Mouse (Mus musculus): ENCODE measurements at regions not wholly inside any gene's neighbourhood (a gene's known extent, or its start where the extent isn't known, plus 50 kb on each side); places are given as distances from the start of the nearest gene placed in this dataset.

GRCm38 (mm10) chr3:39560951-39561350, 674.2 kb downstream of the Fat4 start:
- no peak overlapping the region for H3K4me3 ChIP-seq
- no peaks in the 10 kb centered on the region for H3K9me3 ChIP-seq
- DNase-seq (ENCODE audit: low spot score): peak; percentile 27
- H3K36me3 ChIP-seq: no peaks in the 10 kb centered on the region
- H3K27ac ChIP-seq: no peak overlapping the region
- no peaks in the 10 kb centered on the region for H3K27me3 ChIP-seq (ENCODE audit: insufficient read depth, poor library complexity, severe bottlenecking)
- no peaks in the 10 kb centered on the region for H3K4me1 ChIP-seq (replicated peaks)
- WGBS: 65% methylated on average over 1 of the region's 1 CpGs

- Histone ChIP-seq H3K4me3 (no peak overlapping the region), H3K36me3 (no peaks in the 10 kb centered on the region), H3K27me3 (ENCODE audit: insufficient read depth, poor library complexity, severe bottlenecking) (no peaks in the 10 kb centered on the region), H3K4me1 (replicated peaks) (no peaks in the 10 kb centered on the region), H3K9me3 (no peaks in the 10 kb centered on the region), H3K27ac (no peak overlapping the region)
- 68% methylated on average over 5 of the region's 5 CpGs for WGBS
- peak; percentile 7 for DNase-seq (ENCODE audit: low spot score)
These were observed 684.9 kb downstream of the Fat4 start for GRCm38 (mm10) chr3:39571444-39572237.

GRCm38 (mm10) chr3:39575200-39575599, 688.5 kb downstream of the Fat4 start:
- H3K27ac ChIP-seq: no peak overlapping the region
- no peaks in the 10 kb centered on the region for H3K27me3 ChIP-seq (ENCODE audit: insufficient read depth, poor library complexity, severe bottlenecking)
- no peaks in the 10 kb centered on the region for H3K4me1 ChIP-seq (replicated peaks)
- H3K4me3 ChIP-seq: no peak overlapping the region
- no peaks in the 10 kb centered on the region for H3K36me3 ChIP-seq
- DNase-seq (ENCODE audit: low spot score): no peak
- no peaks in the 10 kb centered on the region for H3K9me3 ChIP-seq
- WGBS: 79% methylated on average over 3 of the region's 3 CpGs

- Histone ChIP-seq H3K27me3 (ENCODE audit: insufficient read depth, poor library complexity, severe bottlenecking) (no peaks in the 10 kb centered on the region), H3K36me3 (no peaks in the 10 kb centered on the region), H3K4me3 (no peak overlapping the region), H3K4me1 (replicated peaks) (no peaks in the 10 kb centered on the region), H3K9me3 (no peaks in the 10 kb centered on the region), H3K27ac (no peak overlapping the region)
- no peak for DNase-seq (ENCODE audit: low spot score)
- WGBS: 93% methylated on average over 2 of the region's 2 CpGs
These were observed 704.6 kb downstream of the Fat4 start for GRCm38 (mm10) chr3:39591312-39591711.

- Histone ChIP-seq H3K27ac (no peak overlapping the region), H3K9me3 (no peaks in the 10 kb centered on the region), H3K27me3 (ENCODE audit: insufficient read depth, poor library complexity, severe bottlenecking) (no peaks in the 10 kb centered on the region), H3K36me3 (no peaks in the 10 kb centered on the region), H3K4me3 (no peak overlapping the region), H3K4me1 (replicated peaks) (no peaks in the 10 kb centered on the region)
- 89% methylated on average over 4 of the region's 4 CpGs for WGBS
- no peak for DNase-seq (ENCODE audit: low spot score)
These were observed 705.8 kb downstream of the Fat4 start for GRCm38 (mm10) chr3:39592349-39593117.

GRCm38 (mm10) chr3:39609937-39610336, 723.2 kb downstream of the Fat4 start:
- Histone ChIP-seq H3K9me3 (no peaks in the 10 kb centered on the region), H3K4me3 (no peak overlapping the region), H3K4me1 (replicated peaks) (no peaks in the 10 kb centered on the region), H3K27ac (no peak overlapping the region), H3K36me3 (no peaks in the 10 kb centered on the region), H3K27me3 (ENCODE audit: insufficient read depth, poor library complexity, severe bottlenecking) (no peaks in the 10 kb centered on the region)
- peak; percentile 26 for DNase-seq (ENCODE audit: low spot score)
- WGBS: 65% methylated on average over 3 of the region's 3 CpGs

GRCm38 (mm10) chr3:39612408-39612807, 725.7 kb downstream of the Fat4 start:
- Histone ChIP-seq H3K9me3 (no peaks in the 10 kb centered on the region), H3K36me3 (no peaks in the 10 kb centered on the region), H3K4me1 (replicated peaks) (no peaks in the 10 kb centered on the region), H3K4me3 (no peak overlapping the region), H3K27ac (no peak overlapping the region), H3K27me3 (ENCODE audit: insufficient read depth, poor library complexity, severe bottlenecking) (no peaks in the 10 kb centered on the region)
- DNase-seq (ENCODE audit: low spot score): no peak
- 88% methylated on average over 7 of the region's 7 CpGs for WGBS

- H3K27ac ChIP-seq: no peak overlapping the region
- no peaks in the 10 kb centered on the region for H3K4me1 ChIP-seq (replicated peaks)
- H3K36me3 ChIP-seq: no peaks in the 10 kb centered on the region
- H3K9me3 ChIP-seq: no peaks in the 10 kb centered on the region
- no peak for DNase-seq (ENCODE audit: low spot score)
- no peaks in the 10 kb centered on the region for H3K27me3 ChIP-seq (ENCODE audit: insufficient read depth, poor library complexity, severe bottlenecking)
- no peak overlapping the region for H3K4me3 ChIP-seq
- WGBS: 74% methylated on average over 5 of the region's 5 CpGs
These were observed 751.2 kb downstream of the Fat4 start for GRCm38 (mm10) chr3:39637924-39638323.

GRCm38 (mm10) chr3:39643194-39643593, 756.5 kb downstream of the Fat4 start:
- Histone ChIP-seq H3K27ac (no peak overlapping the region), H3K4me1 (replicated peaks) (no peaks in the 10 kb centered on the region), H3K36me3 (no peaks in the 10 kb centered on the region), H3K9me3 (no peaks in the 10 kb centered on the region), H3K4me3 (no peak overlapping the region), H3K27me3 (ENCODE audit: insufficient read depth, poor library complexity, severe bottlenecking) (no peaks in the 10 kb centered on the region)
- DNase-seq (ENCODE audit: low spot score): no peak
- 88% methylated on average over 3 of the region's 3 CpGs for WGBS

GRCm38 (mm10) chr3:39666817-39667216, 780.1 kb downstream of the Fat4 start:
- WGBS: 92% methylated on average over 3 of the region's 3 CpGs
- H3K27ac ChIP-seq: no peak overlapping the region
- DNase-seq (ENCODE audit: low spot score): no peak
- no peaks in the 10 kb centered on the region for H3K36me3 ChIP-seq
- no peaks in the 10 kb centered on the region for H3K27me3 ChIP-seq (ENCODE audit: insufficient read depth, poor library complexity, severe bottlenecking)
- H3K9me3 ChIP-seq: no peaks in the 10 kb centered on the region
- no peaks in the 10 kb centered on the region for H3K4me1 ChIP-seq (replicated peaks)
- no peak overlapping the region for H3K4me3 ChIP-seq

- Histone ChIP-seq H3K4me3 (no peak overlapping the region), H3K36me3 (no peaks in the 10 kb centered on the region), H3K27ac (no peak overlapping the region), H3K27me3 (ENCODE audit: insufficient read depth, poor library complexity, severe bottlenecking) (no peaks in the 10 kb centered on the region), H3K4me1 (replicated peaks) (no peaks in the 10 kb centered on the region), H3K9me3 (no peaks in the 10 kb centered on the region)
- no peak for DNase-seq (ENCODE audit: low spot score)
- WGBS: 72% methylated on average over 1 of the region's 1 CpGs
These were observed 782.4 kb downstream of the Fat4 start for GRCm38 (mm10) chr3:39669145-39669544.

- H3K9me3 ChIP-seq: no peaks in the 10 kb centered on the region
- no peaks in the 10 kb centered on the region for H3K27me3 ChIP-seq (ENCODE audit: insufficient read depth, poor library complexity, severe bottlenecking)
- no peaks in the 10 kb centered on the region for H3K4me1 ChIP-seq (replicated peaks)
- DNase-seq (ENCODE audit: low spot score): no peak
- H3K4me3 ChIP-seq: no peak overlapping the region
- no peak overlapping the region for H3K27ac ChIP-seq
- WGBS: 90% methylated on average over 7 of the region's 7 CpGs
- H3K36me3 ChIP-seq: no peaks in the 10 kb centered on the region
These were observed 787.3 kb downstream of the Fat4 start for GRCm38 (mm10) chr3:39673997-39674396.

- Histone ChIP-seq H3K4me3 (no peak overlapping the region), H3K4me1 (replicated peaks) (no peaks in the 10 kb centered on the region), H3K36me3 (no peaks in the 10 kb centered on the region), H3K27ac (no peak overlapping the region), H3K9me3 (no peaks in the 10 kb centered on the region), H3K27me3 (ENCODE audit: insufficient read depth, poor library complexity, severe bottlenecking) (no peaks in the 10 kb centered on the region)
- no peak for DNase-seq (ENCODE audit: low spot score)
- 91% methylated on average over 10 of the region's 10 CpGs for WGBS
These were observed 788.2 kb downstream of the Fat4 start for GRCm38 (mm10) chr3:39674927-39675326.

Measured in hindbrain, embryonic 10.5 days (tissue).